Mouse (Mus musculus): ENCODE data around the gene Krtap4-1. TPM values are rescaled to one million over a fixed set of nuclear protein-coding genes. Genes with fewer than 3 reads are reported as not detected.

Gene Krtap4-1
- polyA plus RNA-seq, 1 experiment from 2014 or later, result not detected

GRCm38 (mm10) chr11:99581564-99581963 is 46.5 kb downstream of the Krtap4-1 start:
- Histone ChIP-seq H3K4me2 (no peak overlapping the region), H3K36me3 (no peaks in the 10 kb centered on the region), H3K9me3 (no peaks in the 10 kb centered on the region), H3K4me3 (replicated peaks) (no peak overlapping the region), H3K27me3 (replicated peaks) (no peaks in the 10 kb centered on the region), H3K27ac (no peak overlapping the region), H3K9ac (no peak overlapping the region), H3K4me1 (no peaks in the 10 kb centered on the region)
- WGBS, result 81% methylated on average over 6 of the region's 6 CpGs
- ATAC-seq (ENCODE audit: insufficient read depth, low FRiP score, low read depth), result no peak

GRCm38 (mm10) chr11:99581051-99581450 is 47.0 kb downstream of the Krtap4-1 start:
- Histone ChIP-seq H3K4me2 (no peak overlapping the region), H3K4me3 (replicated peaks) (no peak overlapping the region), H3K9me3 (no peaks in the 10 kb centered on the region), H3K4me1 (no peaks in the 10 kb centered on the region), H3K27me3 (replicated peaks) (no peaks in the 10 kb centered on the region), H3K27ac (no peak overlapping the region), H3K36me3 (no peaks in the 10 kb centered on the region), H3K9ac (no peak overlapping the region)
- ATAC-seq (ENCODE audit: insufficient read depth, low FRiP score, low read depth), result no peak
- 92% methylated on average over 5 of the region's 5 CpGs for WGBS

- Histone ChIP-seq H3K4me1 (no peaks in the 10 kb centered on the region), H3K4me2 (no peak within 1 kb of the TSS), H3K27me3 (replicated peaks) (no peaks in the 10 kb centered on the region), H3K9ac (no peak within 1 kb of the TSS), H3K27ac (no peak within 1 kb of the TSS), H3K36me3 (no peaks in the 10 kb centered on the region), H3K4me3 (replicated peaks) (no peak within 1 kb of the TSS), H3K9me3 (no peaks in the 10 kb centered on the region)
- no peak for ATAC-seq (ENCODE audit: insufficient read depth, low FRiP score, low read depth)
- 80% methylated on average over 6 of the region's 6 CpGs for WGBS
Measured at GRCm38 (mm10) chr11:99580636-99581035, 47.4 kb downstream of the Krtap4-1 start, which contains the start of gene Krtap1-5. Gene Krtap1-5 (minus strand): TSS chr11:99581016.

Other genes with a start within 250 kb of the Krtap4-1 start
- gene Krt10, start 238.9 kb downstream of the Krtap4-1 start, polyA plus RNA-seq (2015; fragmentation: Nextera tagmentation; extraction: Ambion mirVana), result 22.2 and 24.5 TPM in 2 replicates
- gene Krt12, start 206.0 kb downstream of the Krtap4-1 start, polyA plus RNA-seq (2015; fragmentation: Nextera tagmentation; extraction: Ambion mirVana), result 0.09 TPM in 1 of 2 replicates, not detected in the other
- gene Krt20, start 190.1 kb downstream of the Krtap4-1 start, polyA plus RNA-seq (2015; fragmentation: Nextera tagmentation; extraction: Ambion mirVana), result 17.1 and 19.7 TPM in 2 replicates
- 33.1 and 41.9 TPM in 2 replicates for gene Krt23, start 135.1 kb downstream of the Krtap4-1 start, polyA plus RNA-seq (2015; fragmentation: Nextera tagmentation; extraction: Ambion mirVana)
- not detected in 2 replicates for gene Krt39, start 106.9 kb downstream of the Krtap4-1 start, polyA plus RNA-seq (2015; fragmentation: Nextera tagmentation; extraction: Ambion mirVana)
- not detected in 2 replicates for gene Krt40, start 85.1 kb downstream of the Krtap4-1 start, polyA plus RNA-seq (2015; fragmentation: Nextera tagmentation; extraction: Ambion mirVana)
- gene Krtap3-3, start 77.4 kb downstream of the Krtap4-1 start, polyA plus RNA-seq (2015; fragmentation: Nextera tagmentation; extraction: Ambion mirVana), result not detected in 2 replicates
- not detected in 2 replicates for gene Krtap3-2, start 71.4 kb downstream of the Krtap4-1 start, polyA plus RNA-seq (2015; fragmentation: Nextera tagmentation; extraction: Ambion mirVana)
- gene Gm11939, start 68.8 kb downstream of the Krtap4-1 start, polyA plus RNA-seq (2015; fragmentation: Nextera tagmentation; extraction: Ambion mirVana), result not detected in 2 replicates
- gene Krtap3-1, start 61.6 kb downstream of the Krtap4-1 start, polyA plus RNA-seq (2015; fragmentation: Nextera tagmentation; extraction: Ambion mirVana), result not detected in 2 replicates
- gene Krtap1-5, start 47.2 kb downstream of the Krtap4-1 start, polyA plus RNA-seq (2015; fragmentation: Nextera tagmentation; extraction: Ambion mirVana), result not detected in 2 replicates
- not detected in 2 replicates for gene Krtap1-4, start 44.6 kb downstream of the Krtap4-1 start, polyA plus RNA-seq (2015; fragmentation: Nextera tagmentation; extraction: Ambion mirVana)
- gene Krtap1-3, start 36.9 kb downstream of the Krtap4-1 start, polyA plus RNA-seq (2015; fragmentation: Nextera tagmentation; extraction: Ambion mirVana), result not detected in 2 replicates
- not detected in 2 replicates for gene Krtap9-3, start 30.1 kb downstream of the Krtap4-1 start, polyA plus RNA-seq (2015; fragmentation: Nextera tagmentation; extraction: Ambion mirVana)
- gene Gm11938, start 24.9 kb downstream of the Krtap4-1 start, polyA plus RNA-seq (2015; fragmentation: Nextera tagmentation; extraction: Ambion mirVana), result not detected in 2 replicates
- not detected in 2 replicates for gene Gm11937, start 18.0 kb downstream of the Krtap4-1 start, polyA plus RNA-seq (2015; fragmentation: Nextera tagmentation; extraction: Ambion mirVana)
- gene Krtap2-4, start 13.4 kb downstream of the Krtap4-1 start, polyA plus RNA-seq (2015; fragmentation: Nextera tagmentation; extraction: Ambion mirVana), result not detected in 2 replicates
- gene Gm11562, start 7.8 kb downstream of the Krtap4-1 start, polyA plus RNA-seq (2015; fragmentation: Nextera tagmentation; extraction: Ambion mirVana), result not detected in 2 replicates
- gene Krtap4-2, start 6.8 kb upstream of the Krtap4-1 start, polyA plus RNA-seq (2015; fragmentation: Nextera tagmentation; extraction: Ambion mirVana), result not detected in 2 replicates
- gene Krtap4-7, start 15.9 kb upstream of the Krtap4-1 start, polyA plus RNA-seq (2015; fragmentation: Nextera tagmentation; extraction: Ambion mirVana), result not detected in 2 replicates
- gene Gm11555, start 22.0 kb upstream of the Krtap4-1 start, polyA plus RNA-seq (2015; fragmentation: Nextera tagmentation; extraction: Ambion mirVana), result not detected in 2 replicates
- not detected in 2 replicates for gene Gm11563, start 30.7 kb upstream of the Krtap4-1 start, polyA plus RNA-seq (2015; fragmentation: Nextera tagmentation; extraction: Ambion mirVana)
- not detected in 2 replicates for gene Krtap4-6, start 37.7 kb upstream of the Krtap4-1 start, polyA plus RNA-seq (2015; fragmentation: Nextera tagmentation; extraction: Ambion mirVana)
- not detected in 2 replicates for gene Gm14190, start 62.5 kb upstream of the Krtap4-1 start, polyA plus RNA-seq (2015; fragmentation: Nextera tagmentation; extraction: Ambion mirVana)
- gene Gm14180, start 106.1 kb upstream of the Krtap4-1 start, polyA plus RNA-seq (2015; fragmentation: Nextera tagmentation; extraction: Ambion mirVana), result not detected in 2 replicates
- not detected in 2 replicates for gene Gm11595, start 144.7 kb upstream of the Krtap4-1 start, polyA plus RNA-seq (2015; fragmentation: Nextera tagmentation; extraction: Ambion mirVana)
- gene Krtap4-8, start 152.5 kb upstream of the Krtap4-1 start, polyA plus RNA-seq (2015; fragmentation: Nextera tagmentation; extraction: Ambion mirVana), result not detected in 2 replicates
- gene Krtap4-9, start 157.0 kb upstream of the Krtap4-1 start, polyA plus RNA-seq (2015; fragmentation: Nextera tagmentation; extraction: Ambion mirVana), result not detected in 2 replicates
- not detected in 2 replicates for gene Gm11596, start 165.2 kb upstream of the Krtap4-1 start, polyA plus RNA-seq (2015; fragmentation: Nextera tagmentation; extraction: Ambion mirVana)
- gene Gm11569, start 170.7 kb upstream of the Krtap4-1 start, polyA plus RNA-seq (2015; fragmentation: Nextera tagmentation; extraction: Ambion mirVana), result not detected in 2 replicates
- gene Gm11554, start 176.2 kb upstream of the Krtap4-1 start, polyA plus RNA-seq (2015; fragmentation: Nextera tagmentation; extraction: Ambion mirVana), result not detected in 2 replicates
- not detected in 2 replicates for gene Krtap4-13, start 181.7 kb upstream of the Krtap4-1 start, polyA plus RNA-seq (2015; fragmentation: Nextera tagmentation; extraction: Ambion mirVana)
- not detected in 2 replicates for gene Gm11564, start 187.4 kb upstream of the Krtap4-1 start, polyA plus RNA-seq (2015; fragmentation: Nextera tagmentation; extraction: Ambion mirVana)
- not detected in 2 replicates for gene 2300003K06Rik, start 209.8 kb upstream of the Krtap4-1 start, polyA plus RNA-seq (2015; fragmentation: Nextera tagmentation; extraction: Ambion mirVana)
- gene Krtap4-16, start 223.4 kb upstream of the Krtap4-1 start, polyA plus RNA-seq (2015; fragmentation: Nextera tagmentation; extraction: Ambion mirVana), result not detected in 2 replicates
- gene Gm11568, start 229.7 kb upstream of the Krtap4-1 start, polyA plus RNA-seq (2015; fragmentation: Nextera tagmentation; extraction: Ambion mirVana), result not detected in 2 replicates
- not detected in 2 replicates for gene Gm11559, start 236.2 kb upstream of the Krtap4-1 start, polyA plus RNA-seq (2015; fragmentation: Nextera tagmentation; extraction: Ambion mirVana)
- gene Krtap9-1, start 245.2 kb upstream of the Krtap4-1 start, polyA plus RNA-seq (2015; fragmentation: Nextera tagmentation; extraction: Ambion mirVana), result not detected in 2 replicates